Mouse (Mus musculus): ENCODE results near the gene Olfr688. TPM values are rescaled to one million over a fixed set of nuclear protein-coding genes. Genes with fewer than 3 reads are reported as not detected.
A peak's percentile ranks its signal among the peaks of the same experiment; 100 is the strongest.

The Olfr688 gene
- total RNA-seq (2021) (not detected), polyA plus RNA-seq (2012; rRNA removed) (not detected in 2 replicates)
- long read RNA-seq = 0 reads

DNA sequence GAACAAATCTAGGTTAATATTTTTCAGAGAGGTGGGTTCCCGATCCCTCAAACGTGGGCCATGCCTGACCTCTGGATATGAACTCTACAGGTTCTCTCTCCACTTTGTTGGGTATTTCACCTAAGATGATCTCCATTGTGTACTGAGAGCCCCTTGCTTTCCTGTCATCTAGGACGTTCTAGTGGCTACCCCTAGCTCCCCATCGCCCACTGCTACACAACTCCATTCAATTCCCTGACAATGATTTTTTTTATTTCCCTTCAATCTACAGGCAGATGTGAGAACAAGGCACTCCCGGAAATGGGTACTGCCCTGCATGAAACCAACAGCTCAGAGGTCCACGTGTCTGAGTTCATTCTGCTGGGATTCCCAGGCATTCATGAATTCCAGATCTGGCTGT is at the start of gene Olfr688:
TSS of gene Olfr688 (plus strand) at position 301 of the 400 bp plus-strand sequence.
- DNase-seq = no peak
- Histone ChIP-seq H3K4me3 (no peak within 1 kb of the TSS), H3K9ac (ENCODE audit: low read depth, low read length) (no peak within 1 kb of the TSS), H3K36me3 (ENCODE audit: control insufficient read depth, insufficient read depth, low read length) (no peaks in the 10 kb centered on the region), H3K27ac (no peak within 1 kb of the TSS), H3K27me3 (ENCODE audit: control insufficient read depth, insufficient read depth, low read length) (no peaks in the 10 kb centered on the region), H3K79me2 (replicated peaks; ENCODE audit: control insufficient read depth, insufficient read depth, low read length) (no peaks in the 10 kb centered on the region), H3K4me1 (ENCODE audit: control insufficient read depth, insufficient read depth, low read length) (no peaks in the 10 kb centered on the region)
- 79% methylated on average over 6 of the region's 6 CpGs for WGBS
- intact Hi-C loops (cut with DNase I) = no loop called here
- TF ChIP-seq CTCF (IDR thresholded peaks at IDR 0.05) = no peak
- no peak for TF ChIP-seq POLR2A (IDR thresholded peaks at IDR 0.05; ENCODE audit: insufficient read depth, low read depth, low read length)
- TF ChIP-seq EP300 (IDR thresholded peaks at IDR 0.05; ENCODE audit: insufficient read depth, low read depth, low read length) = no peak

DNA sequence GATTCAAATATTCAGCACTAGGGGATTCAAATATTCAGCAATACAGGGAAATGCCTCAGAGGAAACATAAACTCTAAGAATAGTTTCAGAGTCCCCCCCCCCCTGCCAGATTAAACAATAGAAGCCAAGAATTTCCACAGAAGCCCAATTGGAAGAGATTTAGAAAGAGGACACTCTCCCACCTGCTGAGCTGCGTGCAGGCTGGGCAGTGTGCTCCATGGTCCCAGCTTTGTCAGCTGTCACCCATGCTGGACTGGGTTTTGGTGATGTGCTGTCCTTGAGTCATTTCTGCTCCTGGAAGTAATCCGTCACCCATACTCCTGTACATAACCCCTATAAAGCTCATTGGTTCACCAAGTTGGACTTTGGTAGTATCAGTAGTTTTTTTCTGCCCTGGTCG is 40.2 kb upstream of the Olfr688 start:
- no peaks in the 10 kb centered on the region for H3K27me3 ChIP-seq (ENCODE audit: control insufficient read depth, insufficient read depth, low read length)
- DNase-seq = no peak
- TF ChIP-seq EP300 (IDR thresholded peaks at IDR 0.05; ENCODE audit: insufficient read depth, low read depth, low read length) = no peak
- no peak for TF ChIP-seq CTCF (IDR thresholded peaks at IDR 0.05)
- TF ChIP-seq POLR2A (IDR thresholded peaks at IDR 0.05; ENCODE audit: insufficient read depth, low read depth, low read length) = no peak
- H3K79me2 ChIP-seq (replicated peaks; ENCODE audit: control insufficient read depth, insufficient read depth, low read length) = no peaks in the 10 kb centered on the region
- no peaks in the 10 kb centered on the region for H3K36me3 ChIP-seq (ENCODE audit: control insufficient read depth, insufficient read depth, low read length)
- intact Hi-C loops (cut with DNase I) = no loop called here
- peak overlapping the region; percentile 47; the same call in 1 of the 2 replicates for H3K27ac ChIP-seq
- H3K4me3 ChIP-seq = no peak overlapping the region
- H3K9ac ChIP-seq (ENCODE audit: low read depth, low read length) = no peak overlapping the region
- no peaks in the 10 kb centered on the region; the same call in 1 of the 2 replicates for H3K4me1 ChIP-seq (ENCODE audit: control insufficient read depth, insufficient read depth, low read length)
- 61% methylated on average over 3 of the region's 3 CpGs for whole genome bisulfite sequencing

DNA sequence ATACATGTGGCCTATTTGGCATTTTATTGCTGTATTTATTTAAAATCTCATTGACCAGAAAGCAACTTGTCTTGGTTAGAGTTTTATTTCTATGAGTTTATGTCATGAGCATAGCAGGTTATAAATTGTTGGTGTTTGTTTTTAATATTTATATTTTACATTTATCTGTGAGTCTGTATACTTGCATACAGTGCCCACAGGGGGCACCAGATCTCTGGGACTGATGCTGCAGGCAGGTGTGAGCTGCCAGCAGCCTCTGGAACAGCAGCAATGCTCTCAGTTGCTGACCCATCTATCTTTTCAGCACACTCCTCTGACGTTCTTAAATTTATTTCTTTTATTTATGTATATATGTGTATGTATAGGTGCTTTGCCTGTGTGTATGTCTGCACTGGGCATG is 39.7 kb upstream of the Olfr688 start:
- Histone ChIP-seq H3K9ac (ENCODE audit: low read depth, low read length) (no peak overlapping the region), H3K27me3 (ENCODE audit: control insufficient read depth, insufficient read depth, low read length) (no peaks in the 10 kb centered on the region), H3K4me3 (no peak overlapping the region), H3K79me2 (replicated peaks; ENCODE audit: control insufficient read depth, insufficient read depth, low read length) (no peaks in the 10 kb centered on the region), H3K27ac (peak overlapping the region; percentile 47; the same call in 1 of the 2 replicates), H3K36me3 (ENCODE audit: control insufficient read depth, insufficient read depth, low read length) (no peaks in the 10 kb centered on the region), H3K4me1 (ENCODE audit: control insufficient read depth, insufficient read depth, low read length) (no peaks in the 10 kb centered on the region; the same call in 1 of the 2 replicates)
- intact Hi-C loops (cut with DNase I) = no loop called here
- 31% methylated on average over 1 of the region's 1 CpGs for WGBS
- no peak for DNase-seq
- TF ChIP-seq CTCF (IDR thresholded peaks at IDR 0.05) (peak; percentile 58), EP300 (IDR thresholded peaks at IDR 0.05; ENCODE audit: insufficient read depth, low read depth, low read length) (no peak)

DNA sequence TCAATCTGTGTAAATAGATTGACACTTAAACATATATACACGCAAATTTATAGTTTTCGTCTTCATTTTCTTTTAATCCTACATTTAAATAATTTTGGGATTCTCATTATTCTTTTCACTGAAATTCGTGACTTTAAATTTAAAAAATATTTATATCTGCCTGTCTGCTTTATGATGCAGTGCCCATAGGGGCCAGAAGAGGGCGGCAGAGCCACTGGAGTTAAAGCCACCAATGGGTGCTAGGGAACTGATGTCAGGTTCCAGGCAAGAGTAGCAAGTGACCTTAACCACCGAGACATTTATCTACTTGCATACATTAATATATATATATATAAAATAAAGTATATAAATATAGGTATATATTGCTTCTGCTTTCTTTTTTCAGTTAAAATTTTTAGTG is 31.2 kb upstream of the Olfr688 start:
- Histone ChIP-seq H3K4me3 (no peak overlapping the region), H3K36me3 (ENCODE audit: control insufficient read depth, insufficient read depth, low read length) (no peaks in the 10 kb centered on the region), H3K79me2 (replicated peaks; ENCODE audit: control insufficient read depth, insufficient read depth, low read length) (no peaks in the 10 kb centered on the region), H3K4me1 (ENCODE audit: control insufficient read depth, insufficient read depth, low read length) (no peaks in the 10 kb centered on the region), H3K27ac (no peak overlapping the region), H3K9ac (ENCODE audit: low read depth, low read length) (no peak overlapping the region), H3K27me3 (ENCODE audit: control insufficient read depth, insufficient read depth, low read length) (no peaks in the 10 kb centered on the region)
- intact Hi-C loops (cut with DNase I) = loop anchor here (10.0 kb wide), 1 partner anchor 258 kb away; no protein-coding TSS in a partner anchor
- TF ChIP-seq POLR2A (IDR thresholded peaks at IDR 0.05; ENCODE audit: insufficient read depth, low read depth, low read length) (no peak), EP300 (IDR thresholded peaks at IDR 0.05; ENCODE audit: insufficient read depth, low read depth, low read length) (no peak), CTCF (IDR thresholded peaks at IDR 0.05) (peak; percentile 66)
- DNase-seq = no peak
- WGBS = 60% methylated on average over 5 of the region's 5 CpGs

DNA sequence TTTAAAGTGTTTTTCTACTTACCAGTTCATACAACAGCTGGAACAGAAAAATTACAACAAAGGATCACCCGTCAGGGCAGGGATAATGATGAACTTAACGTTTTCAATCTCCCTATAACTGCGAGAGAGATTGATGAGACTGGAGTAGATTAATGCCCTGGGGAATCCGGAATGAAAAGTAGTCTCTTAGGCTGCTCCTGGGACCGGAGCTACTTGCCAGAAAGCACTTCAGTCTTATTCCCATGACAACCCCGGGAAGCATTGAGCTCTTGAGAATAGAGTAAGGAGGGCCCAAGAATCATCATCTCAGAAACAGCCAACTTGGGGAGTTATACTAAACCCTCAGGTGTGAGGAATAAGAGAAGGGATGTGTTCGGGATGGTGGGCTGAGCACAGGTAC is 15.5 kb upstream of the Olfr688 start:
- TF ChIP-seq POLR2A (IDR thresholded peaks at IDR 0.05; ENCODE audit: insufficient read depth, low read depth, low read length) (no peak), CTCF (IDR thresholded peaks at IDR 0.05) (no peak), EP300 (IDR thresholded peaks at IDR 0.05; ENCODE audit: insufficient read depth, low read depth, low read length) (no peak)
- no peak for DNase-seq
- Histone ChIP-seq H3K9ac (ENCODE audit: low read depth, low read length) (no peak overlapping the region), H3K27me3 (ENCODE audit: control insufficient read depth, insufficient read depth, low read length) (no peaks in the 10 kb centered on the region), H3K4me1 (ENCODE audit: control insufficient read depth, insufficient read depth, low read length) (no peaks in the 10 kb centered on the region), H3K4me3 (no peak overlapping the region), H3K27ac (no peak overlapping the region), H3K36me3 (ENCODE audit: control insufficient read depth, insufficient read depth, low read length) (no peaks in the 10 kb centered on the region), H3K79me2 (replicated peaks; ENCODE audit: control insufficient read depth, insufficient read depth, low read length) (no peaks in the 10 kb centered on the region)
- intact Hi-C loops (cut with DNase I) = no loop called here
- 73% methylated on average over 7 of the region's 7 CpGs for WGBS

DNA sequence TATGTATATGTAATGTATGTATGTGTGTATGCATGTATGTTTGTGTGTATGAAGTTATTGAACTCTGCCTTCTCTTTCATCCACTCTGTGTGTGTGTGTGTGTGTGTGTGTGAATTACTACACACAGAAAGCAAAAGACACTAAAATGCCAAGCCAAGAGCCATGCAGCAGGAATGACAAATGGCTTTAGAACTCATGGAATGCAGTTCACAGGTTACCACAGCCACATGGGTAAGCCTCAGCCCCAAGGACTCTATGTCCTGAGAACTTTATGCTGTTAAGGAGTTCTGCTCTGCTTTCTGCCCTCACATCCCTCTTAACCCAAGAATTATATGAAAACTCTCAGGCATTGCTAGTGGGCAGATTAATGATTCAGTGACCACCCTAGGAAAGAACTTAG is 2.2 kb downstream of the Olfr688 start:
- H3K9ac ChIP-seq (ENCODE audit: low read depth, low read length) = no peak overlapping the region
- no peak for DNase-seq
- H3K4me3 ChIP-seq = no peak overlapping the region
- TF ChIP-seq CTCF (IDR thresholded peaks at IDR 0.05) = no peak
- TF ChIP-seq POLR2A (IDR thresholded peaks at IDR 0.05; ENCODE audit: insufficient read depth, low read depth, low read length) = no peak
- no peak for TF ChIP-seq EP300 (IDR thresholded peaks at IDR 0.05; ENCODE audit: insufficient read depth, low read depth, low read length)
- no peak overlapping the region for H3K27ac ChIP-seq
- intact Hi-C loops (cut with DNase I) = no loop called here
- no peaks in the 10 kb centered on the region for H3K27me3 ChIP-seq (ENCODE audit: control insufficient read depth, insufficient read depth, low read length)
- no peaks in the 10 kb centered on the region for H3K79me2 ChIP-seq (replicated peaks; ENCODE audit: control insufficient read depth, insufficient read depth, low read length)
- no peaks in the 10 kb centered on the region for H3K36me3 ChIP-seq (ENCODE audit: control insufficient read depth, insufficient read depth, low read length)
- no peaks in the 10 kb centered on the region for H3K4me1 ChIP-seq (ENCODE audit: control insufficient read depth, insufficient read depth, low read length)

Measured in heart, adult 2 months (tissue).